Mouse (Mus musculus) intestine, postnatal 0 days (tissue): Measurements from ENCODE around the gene Ebf1. TPM values are rescaled to one million over a fixed set of nuclear protein-coding genes. Genes with fewer than 3 reads are reported as not detected.

Experiments
- ATAC-seq: fragments of 200-750 bp; cut with Nextera tagmentation; 2 replicates; pipeline ENCODE4 v1.8.0; 2017; ENCODE audit warnings: mild to moderate bottlenecking, moderate TSS enrichment, moderate library complexity
- H3K27ac ChIP-seq: fragments of 300-500 bp; sonication (generic); 2 replicates; pipeline ENCODE4 v1.5.1; 2014; ENCODE audit warnings: mild to moderate bottlenecking, low read depth, low read length, moderate library complexity
- H3K27me3 ChIP-seq: fragments of 300-500 bp; sonication (generic); replicated peaks from 2 replicates; pipeline ENCODE4 v1.6.1; 2014; ENCODE audit warnings: low read length, mixed read lengths; ENCODE audit not compliant: control insufficient read depth, insufficient read depth
- H3K36me3 ChIP-seq: fragments of 300-500 bp; sonication (generic); 2 replicates; pipeline ENCODE4 v1.6.1; 2014; ENCODE audit warnings: mild to moderate bottlenecking, moderate library complexity; ENCODE audit not compliant: control insufficient read depth, insufficient read depth
- H3K4me1 ChIP-seq: fragments of 300-500 bp; sonication (generic); replicated peaks from 2 replicates; pipeline ENCODE4 v1.6.1; 2014; ENCODE audit warnings: antibody characterized with exemption, low read length, mixed read lengths; ENCODE audit not compliant: control insufficient read depth, insufficient read depth
- H3K4me2 ChIP-seq: fragments of 300-500 bp; sonication (generic); replicated peaks from 2 replicates; pipeline ENCODE4 v1.6.1; 2014; ENCODE audit warnings: low read depth, mild to moderate bottlenecking, moderate library complexity
- H3K4me3 ChIP-seq: fragments of 300-500 bp; sonication (generic); 2 replicates; pipeline ENCODE4 v1.5.1; 2014; ENCODE audit warnings: low read depth, low read length
- H3K9ac ChIP-seq: fragments of 300-500 bp; sonication (generic); 2 replicates; pipeline ENCODE4 v1.6.1; 2014; ENCODE audit warnings: mild to moderate bottlenecking, low read depth, low read length
- H3K9me3 ChIP-seq: fragments of 300-500 bp; sonication (generic); 2 replicates; pipeline ENCODE4 v1.6.1; 2016; ENCODE audit warnings: mixed run types; ENCODE audit not compliant: control insufficient read depth
- CTCF ChIP-seq: sonication (generic); IDR thresholded peaks from 2 replicates; pipeline ENCODE4 v1.5.1; 2016; ENCODE audit warnings: low read depth, mild to moderate bottlenecking, control low read depth, antibody characterized with exemption, moderate library complexity
- WGBS: fragments of 180-500 bp; shearing (Covaris S2); extraction: QIAGEN DNeasy Blood & Tissue Kit; methylation state at CpG from one replicate; pipeline ENCODE4 v1.1.7; 2014; 5-methylcytosine and 5-hydroxymethylcytosine counted together
- polyA plus RNA-seq: library from polyadenylated mRNA; unstranded; fragments of >200 nt; fragmentation: Nextera tagmentation; extraction: Ambion mirVana; gene quantifications from 2 replicates; pipeline ENCODE4 v1.2.1, GENCODE M21; 2015

Ebf1 gene
- polyA plus RNA-seq, 1 experiment from 2014 or later: 4.0 TPM

- H3K4me1 ChIP-seq: no peaks in the 10 kb centered on the region
- H3K27ac ChIP-seq: no peak overlapping the region
- no peak overlapping the region for H3K4me2 ChIP-seq
- no peaks in the 10 kb centered on the region for H3K27me3 ChIP-seq
- H3K4me3 ChIP-seq: no peak overlapping the region
- TF ChIP-seq CTCF: no peak
- WGBS: 85% methylated on average over 5 of the region's 5 CpGs
- H3K9ac ChIP-seq: no peak overlapping the region
- ATAC-seq: no peak
- no peaks in the 10 kb centered on the region for H3K36me3 ChIP-seq
- no peaks in the 10 kb centered on the region for H3K9me3 ChIP-seq
Measured at GRCm38 (mm10) chr11:44861108-44861507, 244.0 kb downstream of the Ebf1 start.

GRCm38 (mm10) chr11:44863910-44864309 lies 246.8 kb downstream of the Ebf1 start:
- ATAC-seq: no peak
- Histone ChIP-seq H3K9me3 (no peaks in the 10 kb centered on the region), H3K4me3 (no peak overlapping the region), H3K36me3 (no peaks in the 10 kb centered on the region), H3K4me2 (no peak overlapping the region), H3K4me1 (no peaks in the 10 kb centered on the region), H3K27me3 (no peaks in the 10 kb centered on the region), H3K27ac (no peak overlapping the region), H3K9ac (no peak overlapping the region)
- 78% methylated on average over 8 of the region's 8 CpGs for WGBS
- TF ChIP-seq CTCF: no peak

- Histone ChIP-seq H3K27me3 (no peaks in the 10 kb centered on the region), H3K9ac (no peak overlapping the region), H3K9me3 (no peaks in the 10 kb centered on the region), H3K4me2 (no peak overlapping the region), H3K27ac (no peak overlapping the region), H3K4me1 (no peaks in the 10 kb centered on the region), H3K4me3 (no peak overlapping the region), H3K36me3 (no peaks in the 10 kb centered on the region)
- no peak for TF ChIP-seq CTCF
- ATAC-seq: no peak
- 85% methylated on average over 14 of the region's 14 CpGs for WGBS
Measured at GRCm38 (mm10) chr11:44866476-44867149, 249.5 kb downstream of the Ebf1 start.

GRCm38 (mm10) chr11:44867433-44867832 lies 250.3 kb downstream of the Ebf1 start:
- no peak for TF ChIP-seq CTCF
- ATAC-seq: peak; percentile 71
- H3K4me3 ChIP-seq: no peak overlapping the region
- H3K4me2 ChIP-seq: no peak overlapping the region
- 54% methylated on average over 4 of the region's 4 CpGs for WGBS
- H3K9me3 ChIP-seq: no peaks in the 10 kb centered on the region
- H3K9ac ChIP-seq: no peak overlapping the region
- H3K36me3 ChIP-seq: no peaks in the 10 kb centered on the region
- no peaks in the 10 kb centered on the region for H3K27me3 ChIP-seq
- H3K4me1 ChIP-seq: no peaks in the 10 kb centered on the region
- no peak overlapping the region for H3K27ac ChIP-seq

- no peak overlapping the region for H3K4me3 ChIP-seq
- H3K27me3 ChIP-seq: no peaks in the 10 kb centered on the region
- no peaks in the 10 kb centered on the region for H3K9me3 ChIP-seq
- H3K4me2 ChIP-seq: no peak overlapping the region
- ATAC-seq: no peak
- no peaks in the 10 kb centered on the region for H3K36me3 ChIP-seq
- no peak for TF ChIP-seq CTCF
- H3K27ac ChIP-seq: no peak overlapping the region
- no peak overlapping the region for H3K9ac ChIP-seq
- no peaks in the 10 kb centered on the region for H3K4me1 ChIP-seq
- 66% methylated on average over 1 of the region's 1 CpGs for WGBS
Measured at GRCm38 (mm10) chr11:44873876-44874275, 256.8 kb downstream of the Ebf1 start.

GRCm38 (mm10) chr11:44875171-44875570 lies 258.1 kb downstream of the Ebf1 start:
- Histone ChIP-seq H3K4me3 (no peak overlapping the region), H3K9ac (no peak overlapping the region), H3K27ac (no peak overlapping the region), H3K36me3 (no peaks in the 10 kb centered on the region), H3K27me3 (no peaks in the 10 kb centered on the region), H3K9me3 (no peaks in the 10 kb centered on the region), H3K4me1 (no peaks in the 10 kb centered on the region), H3K4me2 (no peak overlapping the region)
- WGBS: 70% methylated on average over 3 of the region's 3 CpGs
- no peak for TF ChIP-seq CTCF
- ATAC-seq: no peak
